Mouse (Mus musculus): ENCODE data around the gene Frmd4b.

GRCm38 (mm10) chr6:97623330-97623729, 6.0 kb upstream of the Frmd4b start:
- no peak for TF ChIP-seq CTCF (IDR thresholded peaks at IDR 0.05; ENCODE audit: low read depth)
- no peak for TF ChIP-seq EP300 (IDR thresholded peaks at IDR 0.05; ENCODE audit: low read depth)

Measured in liver, embryonic 14.5 days (tissue).